Mouse (Mus musculus): ENCODE data around the gene B9d2. TPM values are rescaled to one million over a fixed set of nuclear protein-coding genes. Genes with fewer than 3 reads are reported as not detected.
A peak's percentile ranks its signal among the peaks of the same experiment; 100 is the strongest.
"Not testable (repeated sequence)": the region's sequence is repeated elsewhere in the genome, so short reads cannot be mapped to it uniquely, and the experiment has no call there.

B9d2 gene
- polyA plus RNA-seq, 1 experiment from 2014 or later, result 29.0 TPM

DNA sequence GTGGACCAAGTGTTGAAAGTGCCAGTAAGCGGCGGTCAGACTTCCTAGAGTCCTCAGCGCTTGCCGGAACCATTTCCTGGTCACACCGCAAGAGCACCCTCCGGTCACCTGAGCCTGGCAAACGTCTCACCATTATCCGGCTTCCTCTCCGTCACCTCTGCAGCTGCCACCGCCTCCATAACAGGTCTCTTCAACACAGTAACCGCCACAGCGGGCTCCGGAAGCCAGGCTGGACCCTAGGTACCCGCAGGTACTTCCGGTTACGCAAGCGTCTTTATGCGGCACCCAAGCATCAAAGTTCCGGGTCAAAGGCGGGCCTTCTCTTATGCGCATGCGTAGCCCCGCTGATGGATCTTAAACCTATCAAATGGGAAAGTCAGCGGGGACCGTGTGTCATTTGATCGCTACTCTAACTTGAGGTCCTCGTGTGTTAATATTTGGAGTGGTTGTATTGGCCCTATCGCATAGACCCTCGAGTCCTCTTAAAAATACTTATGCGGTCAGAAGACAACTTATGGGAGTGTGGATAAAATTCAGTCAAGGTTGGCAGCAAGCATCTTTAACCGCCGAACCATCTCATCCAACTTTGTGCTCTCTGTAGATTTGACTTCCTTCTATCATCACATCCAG, 38.3 kb downstream of the B9d2 start, which contains the start of gene Ccdc97:
TSS of gene Ccdc97 (minus strand) at position 301 of the 630 bp plus-strand sequence.
- peak within 1 kb of the TSS; percentile 80 for H3K4me2 ChIP-seq (replicated peaks)
- 4% methylated on average over 32 of the region's 32 CpGs for WGBS
- H3K4me3 ChIP-seq (replicated peaks), result peak within 1 kb of the TSS; percentile 73
- H3K4me1 ChIP-seq, result peaks cover 22% of the 10 kb centered on the region
- no peaks in the 10 kb centered on the region for H3K27me3 ChIP-seq
- no peaks in the 10 kb centered on the region for H3K9me3 ChIP-seq (replicated peaks)
- peak within 1 kb of the TSS; percentile 90 for H3K27ac ChIP-seq (replicated peaks)
- H3K36me3 ChIP-seq, result peaks cover 63% of the 10 kb centered on the region
- ATAC-seq (ENCODE audit: insufficient number of reproducible peaks, low FRiP score, low TSS enrichment, low read depth), result peak; percentile 83
- H3K9ac ChIP-seq, result peak within 1 kb of the TSS; percentile 58

DNA sequence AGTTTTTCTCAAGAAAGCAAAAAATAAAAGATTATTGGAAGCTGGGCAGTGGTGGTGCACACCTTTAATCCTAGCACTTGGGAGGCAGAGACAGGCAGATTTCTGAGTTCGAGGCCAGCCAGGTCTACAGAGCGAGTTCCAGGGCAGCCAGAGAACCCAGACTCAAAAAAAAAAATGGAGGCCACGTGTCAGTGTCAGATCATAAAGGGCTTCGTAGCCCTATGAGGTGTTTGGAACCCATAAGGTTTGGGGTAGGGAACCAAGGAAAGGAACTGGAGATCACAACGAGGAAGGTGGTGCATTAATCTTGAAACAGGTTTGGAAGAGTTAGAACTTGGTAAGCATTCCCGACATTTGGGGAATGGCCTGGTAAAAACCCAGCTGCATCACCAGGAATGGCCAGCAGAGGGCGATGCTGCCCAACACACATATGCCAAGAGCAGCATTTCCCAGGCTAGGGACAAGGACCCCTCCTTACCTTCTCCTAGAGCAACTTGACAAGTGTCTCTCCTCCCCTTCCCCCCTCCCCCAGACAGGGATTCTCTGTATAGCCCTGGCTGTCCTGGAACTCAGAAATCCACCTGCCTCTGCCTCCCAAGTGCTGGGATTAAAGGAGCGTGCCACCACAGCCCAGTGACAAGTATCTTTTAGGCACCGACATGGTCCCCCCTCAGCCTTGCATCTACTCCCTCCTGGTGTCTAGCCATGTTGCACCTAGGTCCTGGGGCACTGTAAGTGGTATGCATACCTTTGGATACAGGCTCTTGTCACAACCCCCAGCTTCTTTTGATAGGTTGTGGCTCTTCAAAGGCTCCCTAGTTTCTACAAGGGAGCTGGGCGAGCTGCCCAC, 39.4 kb downstream of the B9d2 start:
- H3K9me3 ChIP-seq (replicated peaks), result no peaks in the 10 kb centered on the region
- H3K9ac ChIP-seq, result no peak overlapping the region
- 0 out of 2 replicates have a peak, but pooled peaks have one; percentile 49 for ATAC-seq (ENCODE audit: insufficient number of reproducible peaks, low FRiP score, low TSS enrichment, low read depth)
- H3K4me2 ChIP-seq (replicated peaks), result peak overlapping the region; percentile 80
- H3K4me3 ChIP-seq (replicated peaks), result no peak overlapping the region
- H3K27me3 ChIP-seq, result no peaks in the 10 kb centered on the region
- peaks cover 63% of the 10 kb centered on the region for H3K36me3 ChIP-seq
- peak overlapping the region; percentile 90 for H3K27ac ChIP-seq (replicated peaks)
- WGBS, result 60% methylated on average over 10 of the region's 10 CpGs
- H3K4me1 ChIP-seq, result peaks cover 22% of the 10 kb centered on the region

DNA sequence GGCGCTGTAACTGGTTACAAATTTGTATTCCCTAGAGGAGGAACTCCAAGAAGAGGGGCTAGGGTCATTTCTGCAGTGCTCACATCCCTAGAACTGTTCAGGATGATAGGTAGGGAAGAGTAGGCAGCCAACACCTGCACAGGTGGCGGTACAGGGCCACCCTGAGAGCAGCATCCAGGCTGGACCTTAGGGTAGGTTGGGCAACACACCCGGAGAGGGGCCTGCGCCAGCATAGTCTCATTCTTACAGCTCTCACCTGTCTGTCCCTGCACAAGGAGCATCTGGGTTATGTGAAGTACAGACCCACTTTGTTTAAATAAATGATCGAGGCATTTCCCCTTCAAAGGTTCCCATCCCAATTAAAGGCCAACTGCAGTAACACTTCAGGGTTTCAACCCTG, 40.2 kb downstream of the B9d2 start:
- H3K27me3 ChIP-seq, result no peaks in the 10 kb centered on the region
- WGBS, result 84% methylated on average over 5 of the region's 5 CpGs
- no peak overlapping the region for H3K9ac ChIP-seq
- peaks cover 22% of the 10 kb centered on the region for H3K4me1 ChIP-seq
- ATAC-seq (ENCODE audit: insufficient number of reproducible peaks, low FRiP score, low TSS enrichment, low read depth), result no peak
- no peak overlapping the region for H3K4me3 ChIP-seq (replicated peaks)
- peaks cover 63% of the 10 kb centered on the region for H3K36me3 ChIP-seq
- no peak overlapping the region for H3K4me2 ChIP-seq (replicated peaks)
- H3K9me3 ChIP-seq (replicated peaks), result no peaks in the 10 kb centered on the region
- H3K27ac ChIP-seq (replicated peaks), result no peak overlapping the region

DNA sequence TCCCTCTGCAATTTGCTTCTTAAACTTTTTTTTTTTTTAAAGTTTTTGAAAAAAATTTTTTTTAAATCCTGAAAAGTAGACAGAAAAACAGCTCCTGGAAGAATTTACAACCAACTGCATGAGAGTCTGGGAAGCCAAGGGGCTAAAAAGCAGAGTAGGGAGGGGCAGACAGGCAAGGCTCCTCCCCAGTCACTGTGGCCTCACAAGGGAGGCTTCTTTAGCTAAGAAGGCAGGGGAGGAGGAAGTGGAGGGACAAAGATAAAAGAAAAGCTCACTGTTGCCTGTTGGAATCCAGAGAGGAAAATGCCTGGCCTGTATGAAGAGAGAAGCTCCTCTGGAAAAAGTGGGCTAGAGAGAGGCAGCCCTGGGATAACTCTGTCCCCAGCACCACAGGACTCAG, 41.2 kb downstream of the B9d2 start:
- not testable (repeated sequence) for H3K9me3 ChIP-seq (replicated peaks); ATAC-seq (ENCODE audit: insufficient number of reproducible peaks, low FRiP score, low TSS enrichment, low read depth); H3K27me3 ChIP-seq; H3K9ac ChIP-seq; H3K27ac ChIP-seq (replicated peaks); H3K4me2 ChIP-seq (replicated peaks); H3K4me3 ChIP-seq (replicated peaks)
- Histone ChIP-seq H3K36me3 (peaks cover 65% of the 10 kb centered on the region), H3K4me1 (peaks cover 22% of the 10 kb centered on the region)

DNA sequence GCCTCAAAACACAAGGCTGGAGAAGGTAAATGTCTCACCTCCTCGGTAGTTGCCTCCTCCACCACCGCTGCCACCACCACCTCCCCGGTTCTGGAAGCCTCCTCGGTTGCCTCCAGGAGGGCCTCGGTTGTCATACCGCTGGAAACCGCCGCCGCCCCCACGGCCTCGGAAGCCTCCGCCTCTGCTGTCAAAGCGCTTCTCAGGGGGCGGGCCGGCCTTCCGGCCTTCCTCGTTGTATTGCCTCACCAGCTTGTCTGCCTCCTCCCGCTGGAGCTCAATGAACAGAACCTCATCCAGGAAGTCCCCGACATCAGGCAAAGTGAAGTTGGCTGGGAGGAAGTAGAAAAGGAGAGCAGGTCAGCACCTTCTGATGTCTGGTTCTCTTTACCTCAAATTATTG, 45.3 kb downstream of the B9d2 start:
- WGBS, result 82% methylated on average over 19 of the region's 19 CpGs

DNA sequence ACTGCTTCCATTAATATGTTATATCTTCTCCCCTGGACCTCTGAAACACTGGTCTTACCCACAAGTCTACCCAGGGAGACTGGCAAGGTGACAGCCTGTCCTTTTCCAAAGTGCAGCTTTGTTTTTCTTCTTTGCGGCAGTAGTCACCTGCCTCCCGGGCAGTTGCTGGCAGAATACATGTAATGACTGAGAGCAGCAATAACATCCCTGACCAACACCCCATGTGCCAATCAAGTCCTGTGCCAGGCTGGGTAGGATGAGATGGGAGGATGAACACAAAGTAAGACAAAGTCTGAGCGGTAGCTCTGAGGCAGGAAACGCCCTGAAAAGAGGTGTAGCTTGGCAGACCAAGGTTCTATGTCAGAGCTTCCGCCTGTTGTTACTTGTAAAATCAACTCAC, 47.2 kb downstream of the B9d2 start:
- Histone ChIP-seq H3K4me2 (replicated peaks) (no peak overlapping the region), H3K4me3 (replicated peaks) (no peak overlapping the region), H3K36me3 (peaks cover 96% of the 10 kb centered on the region), H3K9ac (no peak overlapping the region), H3K27me3 (no peaks in the 10 kb centered on the region), H3K27ac (replicated peaks) (no peak overlapping the region), H3K4me1 (no peaks in the 10 kb centered on the region), H3K9me3 (replicated peaks) (no peaks in the 10 kb centered on the region)
- WGBS, result 92% methylated on average over 5 of the region's 5 CpGs
- no peak for ATAC-seq (ENCODE audit: insufficient number of reproducible peaks, low FRiP score, low TSS enrichment, low read depth)

More for the DNA sequence above, 45.3 kb downstream of the B9d2 start:
- Histone ChIP-seq H3K4me2 (replicated peaks) (no peak overlapping the region), H3K27me3 (no peaks in the 10 kb centered on the region), H3K9me3 (replicated peaks) (no peaks in the 10 kb centered on the region), H3K4me3 (replicated peaks) (no peak overlapping the region), H3K36me3 (peaks cover 94% of the 10 kb centered on the region), H3K4me1 (no peaks in the 10 kb centered on the region), H3K27ac (replicated peaks) (no peak overlapping the region), H3K9ac (no peak overlapping the region)
- no peak for ATAC-seq (ENCODE audit: insufficient number of reproducible peaks, low FRiP score, low TSS enrichment, low read depth)

DNA sequence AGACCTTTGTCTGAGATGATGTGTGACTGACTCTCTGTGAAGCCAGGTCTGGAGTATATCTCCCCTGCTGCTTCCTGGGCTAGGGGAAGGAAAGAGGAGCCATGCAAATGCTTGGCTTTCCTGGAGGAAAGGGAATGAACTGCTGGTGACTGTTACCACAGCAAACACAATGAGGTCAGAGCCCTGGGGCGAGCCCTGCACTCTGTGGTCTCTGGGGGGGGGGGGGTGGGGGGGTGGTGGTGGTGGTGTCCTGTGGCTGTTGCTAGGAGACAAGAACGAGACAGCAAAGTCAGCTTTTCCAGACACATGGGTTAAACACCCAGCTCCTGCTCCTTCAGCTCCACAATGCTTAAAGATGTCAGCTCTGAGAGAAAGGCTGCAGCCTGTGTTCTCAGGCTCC, 48.8 kb downstream of the B9d2 start:
- ATAC-seq (ENCODE audit: insufficient number of reproducible peaks, low FRiP score, low TSS enrichment, low read depth), result no peak
- Histone ChIP-seq H3K27ac (replicated peaks) (no peak overlapping the region; the same call in 1 of the 2 replicates), H3K9ac (no peak overlapping the region), H3K4me1 (no peaks in the 10 kb centered on the region), H3K9me3 (replicated peaks) (no peaks in the 10 kb centered on the region), H3K4me3 (replicated peaks) (no peak overlapping the region), H3K4me2 (replicated peaks) (no peak overlapping the region), H3K36me3 (peaks cover 95% of the 10 kb centered on the region), H3K27me3 (no peaks in the 10 kb centered on the region)
- 34% methylated on average over 2 of the region's 2 CpGs for WGBS

DNA sequence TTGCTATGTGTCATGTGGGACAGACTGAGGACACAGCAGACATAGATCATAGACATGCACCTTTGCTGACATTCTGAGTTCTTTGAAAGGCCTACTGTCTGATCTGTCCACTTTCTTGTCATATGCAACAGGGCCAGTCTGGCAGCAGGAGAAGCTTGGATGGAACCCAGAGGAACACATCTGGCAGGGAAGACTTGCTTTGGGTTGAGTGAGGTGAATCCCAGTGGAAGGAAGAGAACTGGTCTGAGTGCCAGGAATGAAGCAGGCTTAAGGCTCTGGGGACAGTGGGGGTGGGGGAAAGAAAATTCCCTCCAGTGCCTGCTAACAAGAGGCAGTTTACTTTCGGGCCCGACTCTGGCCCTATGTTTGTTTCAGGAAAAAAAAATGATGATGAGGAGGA, 49.3 kb downstream of the B9d2 start:
- H3K9ac ChIP-seq, result no peak overlapping the region
- whole genome bisulfite sequencing, result 78% methylated on average over 2 of the region's 2 CpGs
- H3K4me1 ChIP-seq, result no peaks in the 10 kb centered on the region
- peaks cover 95% of the 10 kb centered on the region for H3K36me3 ChIP-seq
- H3K4me2 ChIP-seq (replicated peaks), result no peak overlapping the region
- no peak for ATAC-seq (ENCODE audit: insufficient number of reproducible peaks, low FRiP score, low TSS enrichment, low read depth)
- H3K27me3 ChIP-seq, result no peaks in the 10 kb centered on the region
- no peaks in the 10 kb centered on the region for H3K9me3 ChIP-seq (replicated peaks)
- no peak overlapping the region; the same call in 1 of the 2 replicates for H3K27ac ChIP-seq (replicated peaks)
- no peak overlapping the region for H3K4me3 ChIP-seq (replicated peaks)

DNA sequence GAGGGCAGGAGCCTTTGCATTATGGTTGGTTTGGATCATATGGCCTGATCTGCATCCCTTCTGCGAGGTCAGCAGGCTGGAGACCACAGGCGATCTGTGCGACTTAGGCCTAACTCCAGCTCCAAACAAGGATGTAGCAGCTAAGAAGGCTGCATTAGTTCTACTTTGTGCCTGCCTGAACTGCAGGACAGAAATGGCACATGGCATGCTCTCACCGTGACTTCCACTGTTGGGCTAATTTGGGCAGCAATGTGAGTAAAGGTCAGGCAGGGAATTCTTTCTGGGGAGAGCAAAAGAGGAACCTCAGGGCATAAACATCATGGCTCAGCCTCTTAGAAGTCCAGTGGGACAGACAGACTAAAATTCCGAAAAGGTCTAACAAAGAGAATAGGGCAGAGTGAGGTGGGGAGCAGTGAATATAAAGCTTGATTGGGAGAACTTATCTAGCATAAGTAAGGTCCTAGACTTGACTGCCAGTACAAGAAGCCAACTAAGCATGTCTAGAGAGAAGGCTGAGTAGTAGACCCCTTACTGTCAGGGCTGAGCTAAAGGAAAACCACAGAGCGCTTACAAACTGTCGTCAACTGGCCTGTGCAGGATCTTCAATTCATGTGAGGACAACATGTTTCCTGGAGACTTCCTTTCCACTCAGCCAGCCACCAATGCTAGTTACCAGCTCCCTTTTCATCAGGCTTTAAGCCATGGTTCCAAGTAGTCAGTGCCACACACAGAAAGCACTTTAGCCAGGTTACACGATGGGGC, 50.9 kb downstream of the B9d2 start:
- Histone ChIP-seq H3K4me3 (replicated peaks) (no peak overlapping the region), H3K36me3 (peaks cover 95% of the 10 kb centered on the region), H3K9ac (no peak overlapping the region), H3K4me1 (no peaks in the 10 kb centered on the region), H3K27me3 (no peaks in the 10 kb centered on the region), H3K27ac (replicated peaks) (no peak overlapping the region), H3K9me3 (replicated peaks) (no peaks in the 10 kb centered on the region), H3K4me2 (replicated peaks) (no peak overlapping the region)
- 82% methylated on average over 8 of the region's 8 CpGs for whole genome bisulfite sequencing
- ATAC-seq (ENCODE audit: insufficient number of reproducible peaks, low FRiP score, low TSS enrichment, low read depth), result no peak

DNA sequence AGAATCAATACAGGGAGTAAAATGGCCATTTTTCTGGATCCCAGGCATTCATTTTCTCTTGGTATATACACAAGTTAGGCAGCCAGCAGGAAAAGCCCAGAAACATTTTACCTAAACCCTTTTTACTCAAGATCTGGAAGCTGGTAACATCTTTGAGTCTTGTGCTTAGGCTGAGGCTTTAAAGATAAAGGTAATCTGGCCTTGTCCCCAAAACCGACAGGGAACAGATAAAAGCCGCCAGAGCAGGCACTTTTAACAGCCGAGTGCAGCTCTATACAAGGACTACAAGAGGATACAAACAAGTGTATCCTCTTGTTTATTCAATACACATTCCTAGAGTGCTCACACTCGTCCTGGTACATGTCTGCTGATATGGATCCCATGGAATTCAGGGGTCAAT, 54.4 kb downstream of the B9d2 start:
- H3K9me3 ChIP-seq (replicated peaks), result no peaks in the 10 kb centered on the region
- H3K4me1 ChIP-seq, result no peaks in the 10 kb centered on the region
- H3K36me3 ChIP-seq, result peaks cover 94% of the 10 kb centered on the region
- H3K4me3 ChIP-seq (replicated peaks), result no peak overlapping the region
- H3K27me3 ChIP-seq, result no peaks in the 10 kb centered on the region
- H3K27ac ChIP-seq (replicated peaks), result no peak overlapping the region
- no peak overlapping the region for H3K4me2 ChIP-seq (replicated peaks)
- 70% methylated on average over 4 of the region's 4 CpGs for WGBS
- ATAC-seq (ENCODE audit: insufficient number of reproducible peaks, low FRiP score, low TSS enrichment, low read depth), result no peak
- no peak overlapping the region for H3K9ac ChIP-seq
